Mouse (Mus musculus) heart, embryonic 11.5 days (tissue): ENCODE measurements around the gene Ccdc169. TPM values are rescaled to one million over a fixed set of nuclear protein-coding genes. Genes with fewer than 3 reads are reported as not detected.

ENCODE experiments used
- ATAC-seq: fragments of 200-750 bp; cut with Nextera tagmentation; replicated peaks from 2 replicates; pipeline ENCODE4 v1.8.0; 2017; ENCODE audit warnings: moderate library complexity; ENCODE audit not compliant: insufficient number of reproducible peaks, low FRiP score, low TSS enrichment
- H3K27ac ChIP-seq: fragments of 300-500 bp; sonication (generic); 2 replicates; pipeline ENCODE4 v1.5.1; 2014; ENCODE audit warnings: mild to moderate bottlenecking, low read depth, low read length
- H3K27me3 ChIP-seq: fragments of 300-500 bp; sonication (generic); 2 replicates; pipeline ENCODE4 v1.6.1; 2014; ENCODE audit warnings: mild to moderate bottlenecking, low read length, mixed read lengths; ENCODE audit not compliant: control insufficient read depth, insufficient read depth
- H3K36me3 ChIP-seq: fragments of 300-500 bp; sonication (generic); 2 replicates; pipeline ENCODE4 v1.6.1; 2014; ENCODE audit warnings: mild to moderate bottlenecking, low read length, moderate library complexity, mixed read lengths; ENCODE audit not compliant: control insufficient read depth, insufficient read depth
- H3K4me1 ChIP-seq: fragments of 300-500 bp; sonication (generic); 2 replicates; pipeline ENCODE4 v1.6.1; 2014; ENCODE audit warnings: low read length; ENCODE audit not compliant: control insufficient read depth, insufficient read depth
- H3K4me2 ChIP-seq: fragments of 300-500 bp; sonication (generic); 2 replicates; pipeline ENCODE4 v1.6.1; 2014; ENCODE audit warnings: mild to moderate bottlenecking, moderate library complexity
- H3K4me3 ChIP-seq: fragments of 300-500 bp; sonication (generic); 2 replicates; pipeline ENCODE4 v1.5.1; 2014; ENCODE audit warnings: low read depth, low read length
- H3K9ac ChIP-seq: fragments of 300-500 bp; sonication (generic); 2 replicates; pipeline ENCODE4 v1.6.1; 2014; ENCODE audit warnings: mild to moderate bottlenecking, low read depth, low read length, moderate library complexity
- H3K9me3 ChIP-seq: fragments of 300-500 bp; sonication (generic); replicated peaks from 2 replicates; pipeline ENCODE4 v1.6.1; 2016; ENCODE audit warnings: low read length; ENCODE audit not compliant: control insufficient read depth
- WGBS: fragments of 180-500 bp; shearing (Covaris S2); extraction: QIAGEN DNeasy Blood & Tissue Kit; methylation state at CpG from one replicate; pipeline ENCODE4 v1.1.7; 2014; ENCODE audit not compliant: insufficient replicate concordance; 5-methylcytosine and 5-hydroxymethylcytosine counted together
- polyA plus RNA-seq: library from polyadenylated mRNA; unstranded; fragments of >200 nt; fragmentation: Nextera tagmentation; extraction: Ambion mirVana; gene quantifications from 2 replicates; pipeline ENCODE4 v1.2.1, GENCODE M21; 2014

Gene Ccdc169
- polyA plus RNA-seq, 1 experiment from 2014 or later = not detected

- Histone ChIP-seq H3K27ac (0 out of 2 replicates have a peak overlapping the region, but pooled peaks have one; percentile 18), H3K9ac (no peak overlapping the region), H3K9me3 (no peaks in the 10 kb centered on the region), H3K27me3 (no peaks in the 10 kb centered on the region), H3K4me1 (peaks cover 18% of the 10 kb centered on the region), H3K4me2 (peak overlapping the region; percentile 39; the same call in 1 of the 2 replicates), H3K36me3 (peaks cover 22% of the 10 kb centered on the region), H3K4me3 (no peak overlapping the region)
- no peak for ATAC-seq
- WGBS = 51% methylated on average over 7 of the region's 7 CpGs
Measured at GRCm38 (mm10) chr3:55114313-55115065, 22.6 kb upstream of the Ccdc169 start.

GRCm38 (mm10) chr3:55115071-55115470, 22.1 kb upstream of the Ccdc169 start:
- 58% methylated on average over 1 of the region's 1 CpGs for WGBS
- H3K9me3 ChIP-seq = no peaks in the 10 kb centered on the region
- ATAC-seq = no peak
- no peak overlapping the region; the same call in 1 of the 2 replicates for H3K4me2 ChIP-seq
- H3K4me1 ChIP-seq = peaks cover 18% of the 10 kb centered on the region
- no peak overlapping the region for H3K9ac ChIP-seq
- no peak overlapping the region for H3K4me3 ChIP-seq
- H3K27me3 ChIP-seq = no peaks in the 10 kb centered on the region
- peaks cover 22% of the 10 kb centered on the region for H3K36me3 ChIP-seq
- no peak overlapping the region for H3K27ac ChIP-seq

DNA sequence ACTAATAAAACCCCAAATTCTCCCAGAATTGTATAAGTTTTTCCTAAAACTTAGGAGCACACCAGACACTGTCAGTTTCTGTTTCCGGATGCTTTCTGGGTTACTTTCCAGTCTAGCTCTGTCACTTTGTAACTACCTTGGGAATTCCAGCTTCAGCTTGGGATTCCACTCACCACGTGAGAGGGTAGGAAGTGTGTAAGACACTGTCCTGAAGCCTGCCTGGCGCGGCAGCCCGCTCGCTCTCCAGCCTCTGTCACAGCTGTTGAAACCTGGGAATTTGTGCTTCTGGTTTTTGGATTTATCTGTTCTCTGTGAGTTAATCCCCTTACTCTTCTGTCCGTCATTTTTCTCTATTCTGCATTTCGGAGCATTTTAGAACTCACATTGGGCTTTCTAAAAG, 21.1 kb upstream of the Ccdc169 start:
- no peak overlapping the region for H3K9ac ChIP-seq
- WGBS = 51% methylated on average over 8 of the region's 8 CpGs
- H3K27me3 ChIP-seq = no peaks in the 10 kb centered on the region
- peak overlapping the region; percentile 29 for H3K4me2 ChIP-seq
- H3K36me3 ChIP-seq = peaks cover 22% of the 10 kb centered on the region
- peaks cover 18% of the 10 kb centered on the region for H3K4me1 ChIP-seq
- no peaks in the 10 kb centered on the region for H3K9me3 ChIP-seq
- ATAC-seq = no peak
- H3K4me3 ChIP-seq = no peak overlapping the region
- H3K27ac ChIP-seq = peak overlapping the region; percentile 73

DNA sequence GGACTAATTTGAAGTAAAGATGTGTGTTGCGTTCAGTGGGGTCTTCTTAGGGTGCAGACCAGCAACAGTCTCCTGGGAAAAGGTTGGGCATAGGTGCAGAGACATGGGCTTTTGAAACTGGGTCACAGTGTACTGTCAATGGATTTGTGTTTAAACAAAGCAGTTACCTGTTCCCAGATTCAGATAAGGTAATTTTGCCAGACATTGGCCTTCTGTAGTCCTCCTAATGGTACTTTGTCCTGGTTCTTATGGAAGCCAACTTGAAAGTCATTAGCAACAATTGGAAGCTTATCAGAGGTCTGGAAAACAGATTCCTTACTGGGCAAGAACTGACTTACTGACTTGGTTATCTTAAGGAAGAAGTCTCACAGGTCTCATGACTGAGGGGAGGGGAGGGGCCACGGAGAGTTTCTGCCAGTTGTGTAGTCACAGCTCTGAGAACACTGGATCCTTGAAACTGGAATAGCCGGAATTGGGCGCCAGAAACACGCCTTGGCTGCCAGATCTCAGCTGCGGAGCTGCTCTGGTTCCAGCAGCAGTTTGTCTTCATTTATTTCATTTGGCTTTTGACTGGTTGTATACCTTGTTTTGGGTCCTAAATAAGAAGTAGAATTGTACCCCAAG, 17.8 kb upstream of the Ccdc169 start:
- no peaks in the 10 kb centered on the region for H3K27me3 ChIP-seq
- no peak overlapping the region for H3K4me3 ChIP-seq
- H3K9ac ChIP-seq = no peak overlapping the region
- H3K9me3 ChIP-seq = no peaks in the 10 kb centered on the region
- H3K36me3 ChIP-seq = peaks cover 27% of the 10 kb centered on the region
- no peak for ATAC-seq
- 85% methylated on average over 6 of the region's 6 CpGs for WGBS
- H3K27ac ChIP-seq = no peak overlapping the region
- peaks cover 18% of the 10 kb centered on the region for H3K4me1 ChIP-seq
- H3K4me2 ChIP-seq = no peak overlapping the region

DNA sequence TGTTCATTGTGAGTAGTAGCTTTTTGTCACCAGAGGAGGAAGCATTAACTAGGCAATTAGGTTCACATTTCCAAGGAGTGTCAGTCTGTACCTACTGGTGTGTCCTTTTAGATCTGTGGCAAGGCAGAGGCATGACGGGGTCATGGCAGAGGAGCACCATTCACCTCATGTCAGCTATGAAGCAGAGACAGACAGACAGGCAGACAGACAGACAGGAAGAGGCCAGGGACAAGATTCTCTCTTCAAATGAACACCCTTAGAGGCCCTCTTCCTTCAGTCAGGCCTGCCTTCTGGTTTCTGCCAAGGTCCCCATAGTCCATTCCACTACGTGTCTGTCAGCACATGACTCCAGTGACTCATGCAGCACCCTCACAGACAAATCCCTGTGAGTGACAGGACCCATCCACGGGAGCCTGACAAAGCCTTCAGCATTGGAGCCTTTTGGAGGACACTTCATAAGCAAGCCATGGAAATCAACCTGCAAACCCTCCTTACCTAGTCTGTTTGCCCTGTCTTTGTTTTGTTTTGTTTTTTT, 14.7 kb upstream of the Ccdc169 start:
- no peak overlapping the region for H3K4me2 ChIP-seq
- no peak overlapping the region for H3K27ac ChIP-seq
- H3K4me3 ChIP-seq = no peak overlapping the region
- H3K4me1 ChIP-seq = peaks cover 3% of the 10 kb centered on the region; the same call in 1 of the 2 replicates
- no peak for ATAC-seq
- no peak overlapping the region for H3K9ac ChIP-seq
- no peaks in the 10 kb centered on the region for H3K27me3 ChIP-seq
- H3K9me3 ChIP-seq = no peaks in the 10 kb centered on the region
- 69% methylated on average over 3 of the region's 3 CpGs for WGBS
- peaks cover 35% of the 10 kb centered on the region for H3K36me3 ChIP-seq

GRCm38 (mm10) chr3:55123064-55123463, 14.1 kb upstream of the Ccdc169 start:
- Histone ChIP-seq H3K9me3 (no peaks in the 10 kb centered on the region), H3K4me2 (no peak overlapping the region), H3K27ac (no peak overlapping the region), H3K36me3 (peaks cover 34% of the 10 kb centered on the region), H3K9ac (no peak overlapping the region), H3K27me3 (no peaks in the 10 kb centered on the region), H3K4me1 (peaks cover 3% of the 10 kb centered on the region; the same call in 1 of the 2 replicates), H3K4me3 (no peak overlapping the region)
- WGBS = 92% methylated on average over 4 of the region's 4 CpGs
- no peak for ATAC-seq

- no peak overlapping the region for H3K9ac ChIP-seq
- no peak overlapping the region for H3K27ac ChIP-seq
- no peaks in the 10 kb centered on the region for H3K4me1 ChIP-seq
- 77% methylated on average over 4 of the region's 4 CpGs for WGBS
- no peak overlapping the region for H3K4me3 ChIP-seq
- H3K36me3 ChIP-seq = peaks cover 31% of the 10 kb centered on the region
- ATAC-seq = no peak
- no peak overlapping the region for H3K4me2 ChIP-seq
- no peaks in the 10 kb centered on the region for H3K27me3 ChIP-seq
- no peaks in the 10 kb centered on the region for H3K9me3 ChIP-seq
Measured at GRCm38 (mm10) chr3:55129181-55129692, 7.9 kb upstream of the Ccdc169 start.

- no peak for ATAC-seq
- H3K36me3 ChIP-seq = peaks cover 31% of the 10 kb centered on the region
- WGBS = 85% methylated on average over 6 of the region's 6 CpGs
Measured at GRCm38 (mm10) chr3:55131576-55132233, 5.4 kb upstream of the Ccdc169 start.

More at GRCm38 (mm10) chr3:55131576-55132233, 5.4 kb upstream of the Ccdc169 start:
- Histone ChIP-seq H3K27ac (no peak overlapping the region), H3K4me1 (no peaks in the 10 kb centered on the region), H3K9ac (no peak overlapping the region), H3K4me2 (no peak overlapping the region), H3K4me3 (no peak overlapping the region), H3K27me3 (no peaks in the 10 kb centered on the region), H3K9me3 (no peaks in the 10 kb centered on the region)
